Mouse (Mus musculus) megakaryocyte, embryonic 14.5 days (primary cell): ENCODE data around the gene Lekr1. TPM values are rescaled to one million over a fixed set of nuclear protein-coding genes. Genes with fewer than 3 reads are reported as not detected.

Experiments used
- H3K27me3 ChIP-seq: replicated peaks from 2 replicates; pipeline ENCODE3; 2012; ENCODE audit warnings: inconsistent platforms
- H3K36me3 ChIP-seq: replicated peaks from 2 replicates; pipeline ENCODE3; 2012; ENCODE audit warnings: low read length, inconsistent platforms, mixed read lengths
- H3K4me1 ChIP-seq: 2 replicates; pipeline ENCODE4 v1.6.1; 2012; ENCODE audit warnings: inconsistent platforms
- H3K4me3 ChIP-seq: replicated peaks from 2 replicates; pipeline ENCODE3; 2012; ENCODE audit warnings: moderate library complexity, mild to moderate bottlenecking, inconsistent platforms
- H3K9me3 ChIP-seq: 2 replicates; pipeline ENCODE4 v1.6.1; 2012; ENCODE audit warnings: inconsistent platforms
- FLI1 ChIP-seq: IDR thresholded peaks from 2 replicates; pipeline ENCODE4 v1.6.1; 2012; ENCODE audit warnings: low read length, inconsistent platforms, mixed read lengths
- GATA1 ChIP-seq: IDR thresholded peaks from 3 replicates; pipeline ENCODE4 v1.6.1; 2012; ENCODE audit warnings: mixed read lengths, low read length, inconsistent platforms, borderline replicate concordance
- polyA plus RNA-seq: library from polyadenylated mRNA; stranded (reverse); fragments of >175 nt; gene quantifications from 2 replicates; pipeline ENCODE4 v1.2.3, GENCODE M21; 2012; ENCODE audit warnings: low replicate concordance; ENCODE audit not compliant: insufficient read depth

The Lekr1 gene
- polyA plus RNA-seq, 1 experiment = 1.2 TPM

GRCm38 (mm10) chr3:65633604-65634003, 32.4 kb upstream of the Lekr1 start:
- H3K4me3 ChIP-seq = no peak overlapping the region
- TF ChIP-seq FLI1 = no peak
- no peak for TF ChIP-seq GATA1
- H3K4me1 ChIP-seq = no peaks in the 10 kb centered on the region
- H3K27me3 ChIP-seq = no peaks in the 10 kb centered on the region
- H3K9me3 ChIP-seq = peaks cover 5% of the 10 kb centered on the region; the same call in 1 of the 2 replicates
- H3K36me3 ChIP-seq = no peaks in the 10 kb centered on the region

GRCm38 (mm10) chr3:65635983-65636382, 30.0 kb upstream of the Lekr1 start:
- TF ChIP-seq GATA1 (no peak), FLI1 (no peak)
- Histone ChIP-seq H3K4me1 (no peaks in the 10 kb centered on the region), H3K36me3 (no peaks in the 10 kb centered on the region), H3K4me3 (no peak overlapping the region), H3K27me3 (no peaks in the 10 kb centered on the region), H3K9me3 (peaks cover 7% of the 10 kb centered on the region; the same call in 1 of the 2 replicates)

GRCm38 (mm10) chr3:65637313-65637712, 28.7 kb upstream of the Lekr1 start:
- H3K27me3 ChIP-seq = no peaks in the 10 kb centered on the region
- no peak overlapping the region for H3K4me3 ChIP-seq
- H3K9me3 ChIP-seq = peaks cover 3% of the 10 kb centered on the region; the same call in 1 of the 2 replicates
- TF ChIP-seq FLI1 (no peak), GATA1 (no peak)
- H3K4me1 ChIP-seq = no peaks in the 10 kb centered on the region
- no peaks in the 10 kb centered on the region for H3K36me3 ChIP-seq

GRCm38 (mm10) chr3:65638896-65639295, 27.1 kb upstream of the Lekr1 start:
- TF ChIP-seq FLI1 = no peak
- no peak for TF ChIP-seq GATA1
- H3K4me1 ChIP-seq = no peaks in the 10 kb centered on the region
- no peaks in the 10 kb centered on the region for H3K36me3 ChIP-seq
- H3K4me3 ChIP-seq = no peak overlapping the region
- peaks cover 3% of the 10 kb centered on the region; the same call in 1 of the 2 replicates for H3K9me3 ChIP-seq
- H3K27me3 ChIP-seq = no peaks in the 10 kb centered on the region

GRCm38 (mm10) chr3:65639454-65640014, 26.5 kb upstream of the Lekr1 start:
- H3K36me3 ChIP-seq = no peaks in the 10 kb centered on the region
- H3K4me3 ChIP-seq = no peak overlapping the region
- no peaks in the 10 kb centered on the region for H3K4me1 ChIP-seq
- H3K9me3 ChIP-seq = peaks cover 3% of the 10 kb centered on the region; the same call in 1 of the 2 replicates
- no peaks in the 10 kb centered on the region for H3K27me3 ChIP-seq
- TF ChIP-seq GATA1 (no peak), FLI1 (no peak)

- no peak overlapping the region for H3K4me3 ChIP-seq
- no peak for TF ChIP-seq GATA1
- no peaks in the 10 kb centered on the region for H3K27me3 ChIP-seq
- peaks cover 6% of the 10 kb centered on the region; the same call in 1 of the 2 replicates for H3K9me3 ChIP-seq
- no peaks in the 10 kb centered on the region for H3K4me1 ChIP-seq
- no peaks in the 10 kb centered on the region for H3K36me3 ChIP-seq
These were observed 23.1 kb upstream of the Lekr1 start for GRCm38 (mm10) chr3:65642959-65643358.

- no peaks in the 10 kb centered on the region for H3K36me3 ChIP-seq
- no peak overlapping the region for H3K4me3 ChIP-seq
- peaks cover 6% of the 10 kb centered on the region; the same call in 1 of the 2 replicates for H3K9me3 ChIP-seq
- no peak for TF ChIP-seq FLI1
- TF ChIP-seq GATA1 = no peak
- H3K4me1 ChIP-seq = no peaks in the 10 kb centered on the region
- no peaks in the 10 kb centered on the region for H3K27me3 ChIP-seq
These were observed 22.4 kb upstream of the Lekr1 start for GRCm38 (mm10) chr3:65643654-65644053.

GRCm38 (mm10) chr3:65647592-65647991, 18.4 kb upstream of the Lekr1 start:
- peaks cover 3% of the 10 kb centered on the region; the same call in 1 of the 2 replicates for H3K4me1 ChIP-seq
- TF ChIP-seq GATA1 = no peak
- TF ChIP-seq FLI1 = no peak
- H3K36me3 ChIP-seq = no peaks in the 10 kb centered on the region
- peaks cover 5% of the 10 kb centered on the region; the same call in 1 of the 2 replicates for H3K9me3 ChIP-seq
- H3K27me3 ChIP-seq = no peaks in the 10 kb centered on the region
- H3K4me3 ChIP-seq = no peak overlapping the region

GRCm38 (mm10) chr3:65648913-65649312, 17.1 kb upstream of the Lekr1 start:
- TF ChIP-seq GATA1 = no peak
- no peak for TF ChIP-seq FLI1

GRCm38 (mm10) chr3:65650156-65650815, 15.7 kb upstream of the Lekr1 start:
- Histone ChIP-seq H3K4me3 (no peak overlapping the region), H3K36me3 (no peaks in the 10 kb centered on the region), H3K27me3 (no peaks in the 10 kb centered on the region), H3K9me3 (peaks cover 6% of the 10 kb centered on the region; the same call in 1 of the 2 replicates), H3K4me1 (peaks cover 3% of the 10 kb centered on the region; the same call in 1 of the 2 replicates)
- no peak for TF ChIP-seq GATA1
- no peak for TF ChIP-seq FLI1

More at GRCm38 (mm10) chr3:65648913-65649312, 17.1 kb upstream of the Lekr1 start:
- Histone ChIP-seq H3K4me3 (no peak overlapping the region), H3K4me1 (peaks cover 3% of the 10 kb centered on the region; the same call in 1 of the 2 replicates), H3K9me3 (peaks cover 6% of the 10 kb centered on the region; the same call in 1 of the 2 replicates), H3K36me3 (no peaks in the 10 kb centered on the region), H3K27me3 (no peaks in the 10 kb centered on the region)
